Comparison of ENCODE assay signal across 18 mouse cellular contexts in the genomic region with DNA sequence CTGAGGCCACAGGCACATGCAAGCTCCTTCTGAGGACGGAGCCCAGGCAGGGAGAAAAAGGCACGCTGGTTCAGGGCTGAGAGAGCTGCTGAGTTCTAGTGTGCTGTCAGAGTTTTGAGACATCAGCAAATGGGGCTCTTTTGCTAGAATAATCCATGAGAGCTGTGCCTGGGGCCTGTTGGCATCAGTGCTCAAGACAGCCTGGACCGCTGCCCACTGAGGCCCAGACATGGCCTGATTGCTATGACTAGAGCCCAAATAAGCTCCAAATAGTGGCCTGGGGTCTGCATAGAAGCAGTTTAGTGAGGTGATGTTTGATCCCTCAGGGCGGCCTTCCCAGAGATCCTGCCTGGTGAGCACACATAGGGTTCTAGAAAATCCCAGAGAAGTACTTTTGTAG.
DNase-seq lines count a peak whose midpoint lies in the region; ATAC-seq lines count a peak whose summit lies in the region.
"Had no signal": no experiment of that assay in that cellular context is flagged by ENCODE, and none has a peak within 500 bp of the region (broad histone marks: within the 10 kb centered on the region; RNA-seq: fewer than 3 reads in every experiment).

No protein-coding gene starts in this region.

- no peak for ATAC-seq in kidney, embryonic 16.5 days (ENCODE audit: low FRiP score, low TSS enrichment)
- ATAC-seq in CD4-positive, CD25-positive, alpha-beta regulatory T cell, adult 4 months: no peak
- ATAC-seq: intestine, embryonic 16.5 days had no signal

- peaks cover 10% of the 10 kb centered on the region for H3K27me3 ChIP-seq in kidney, embryonic 16.5 days (ENCODE audit: insufficient read depth, low read length)
- H3K27me3 ChIP-seq in limb, embryonic 10.5 days (ENCODE audit: low read depth, poor library complexity, severe bottlenecking): peaks cover 60% of the 10 kb centered on the region

- no peak overlapping the region for H3K9ac ChIP-seq in kidney, embryonic 16.5 days (replicated peaks; ENCODE audit: low read length)
- H3K9ac ChIP-seq: forebrain, embryonic 12.5 days; hindbrain, embryonic 14.5 days; limb, embryonic 12.5 days; liver, embryonic 13.5 days had no signal

- DNase-seq in cerebellum, postnatal 10 days: peak; percentile 86 to 88
- no peak for DNase-seq in cerebellum, adult 11 months
- DNase-seq in kidney, postnatal 10 days: peak; percentile 15
- DNase-seq in 3T3-L1 (ENCODE audit: low read depth, low spot score) (peak; percentile 29), adipocyte (ENCODE audit: low spot score) (peak; percentile 67)
- no peak for DNase-seq in limb, embryonic 10.5 days (ENCODE audit: low spot score)
- DNase-seq: adrenal gland, adult 8-10 months; gastrocnemius, postnatal 10 days; heart, adult 2 months; liver, embryonic 13.5 days; thymus, postnatal 4 days had no signal

- H3K9me3 ChIP-seq in kidney, embryonic 16.5 days (ENCODE audit: low read length): no peaks in the 10 kb centered on the region
- H3K9me3 ChIP-seq in limb, embryonic 10.5 days (replicated peaks): no peaks in the 10 kb centered on the region
- H3K9me3 ChIP-seq: forebrain, embryonic 12.5 days; limb, embryonic 12.5 days; liver, embryonic 13.5 days had no signal

- H3K36me3 ChIP-seq in kidney, embryonic 16.5 days (ENCODE audit: insufficient read depth, low read length): no peaks in the 10 kb centered on the region
- no peaks in the 10 kb centered on the region for H3K36me3 ChIP-seq in limb, embryonic 10.5 days
- H3K36me3 ChIP-seq: forebrain, embryonic 12.5 days; limb, embryonic 12.5 days; liver, embryonic 13.5 days had no signal

- no peak overlapping the region for H3K27ac ChIP-seq in kidney, embryonic 16.5 days (ENCODE audit: low read length)
- H3K27ac ChIP-seq in limb, embryonic 10.5 days: no peak overlapping the region
- H3K27ac ChIP-seq: forebrain, embryonic 12.5 days; heart, adult 2 months; hindbrain, embryonic 14.5 days; kidney, postnatal 0 days; limb, embryonic 12.5 days; liver, embryonic 13.5 days had no signal

- H3K4me3 ChIP-seq in kidney, embryonic 16.5 days (ENCODE audit: low read length): no peak overlapping the region
- no peak overlapping the region for H3K4me3 ChIP-seq in limb, embryonic 10.5 days
- H3K4me3 ChIP-seq: forebrain, embryonic 12.5 days; heart, adult 2 months; limb, embryonic 12.5 days; liver, embryonic 13.5 days had no signal

- WGBS in kidney, embryonic 16.5 days: 89% methylated on average over 4 of the region's 4 CpGs
- 87% methylated on average over 4 of the region's 4 CpGs for WGBS in limb, embryonic 10.5 days

- peaks cover 6% of the 10 kb centered on the region for H3K4me1 ChIP-seq in kidney, embryonic 16.5 days (ENCODE audit: insufficient read depth, low read length)
- H3K4me1 ChIP-seq in limb, embryonic 10.5 days: peaks cover 16% of the 10 kb centered on the region

- no peak overlapping the region for H3K4me2 ChIP-seq in kidney, embryonic 16.5 days (replicated peaks; ENCODE audit: low read depth, low read length)
- H3K4me2 ChIP-seq: forebrain, embryonic 12.5 days; hindbrain, embryonic 14.5 days; limb, embryonic 12.5 days; liver, embryonic 13.5 days had no signal

Comparison
In these comparisons a context has a peak if more than half of its experiments do, and no peak if none do; other contexts are left out.
1. DNase-seq: peak in cerebellum, postnatal 10 days (2 of 2), kidney, postnatal 10 days (single experiment), 3T3-L1 (single experiment) and adipocyte (single experiment); none in cerebellum, adult 11 months (single experiment) and limb, embryonic 10.5 days (single experiment).